Mouse (Mus musculus): Measurements from ENCODE around the gene Serpina1e. TPM values are rescaled to one million over a fixed set of nuclear protein-coding genes. Genes with fewer than 3 reads are reported as not detected.

Serpina1e gene
- polyA plus RNA-seq, 1 experiment from 2014 or later = 639 TPM

DNA sequence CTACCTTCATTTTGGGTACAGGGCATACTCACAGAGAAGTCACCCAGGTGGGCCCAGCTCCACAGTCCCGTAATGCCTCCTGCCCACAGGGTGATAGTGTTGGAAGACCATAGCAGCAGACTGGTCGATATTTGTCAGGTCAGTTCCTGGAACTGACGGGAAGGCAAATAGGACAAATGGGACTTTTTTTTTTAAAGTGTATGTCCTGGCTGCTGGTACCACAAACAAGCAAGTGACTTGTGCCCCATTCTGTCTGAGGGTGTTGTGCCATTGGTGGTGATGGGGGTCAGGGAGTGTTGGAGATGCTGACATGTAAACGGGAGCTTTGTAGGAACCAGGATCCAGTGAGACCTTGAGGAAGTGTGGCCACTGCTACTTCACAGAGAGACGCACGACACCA lies 31.1 kb upstream of the Serpina1e start, which contains the start of gene Serpina11:
TSS of gene Serpina11 (minus strand) at position 101 of the 400 bp plus-strand sequence.
- H3K27ac ChIP-seq (ENCODE audit: low read length) = peak within 1 kb of the TSS; percentile 83
- H3K4me3 ChIP-seq (ENCODE audit: low read depth, low read length) = no peak within 1 kb of the TSS
- 61% methylated on average over 6 of the region's 6 CpGs for WGBS (ENCODE audit: insufficient replicate concordance)
- peak within 1 kb of the TSS; percentile 27 for H3K4me2 ChIP-seq (ENCODE audit: low read depth, low read length)
- H3K9me3 ChIP-seq (replicated peaks; ENCODE audit: control insufficient read depth, low read length) = no peaks in the 10 kb centered on the region
- no peaks in the 10 kb centered on the region for H3K36me3 ChIP-seq (ENCODE audit: control insufficient read depth, insufficient read depth)
- H3K4me1 ChIP-seq (ENCODE audit: control insufficient read depth, low read depth, low read length) = peaks cover 4% of the 10 kb centered on the region; the same call in 1 of the 2 replicates
- no peak within 1 kb of the TSS for H3K9ac ChIP-seq (ENCODE audit: low read depth, low read length)
- H3K27me3 ChIP-seq (ENCODE audit: control insufficient read depth, insufficient read depth, low read depth, low read length) = no peaks in the 10 kb centered on the region
- ATAC-seq (ENCODE audit: low read depth) = 0 out of 2 replicates have a peak, but pooled peaks have one; percentile 17

GRCm38 (mm10) chr12:103989514-103989767 lies 30.7 kb upstream of the Serpina1e start:
- no peak overlapping the region for H3K9ac ChIP-seq (ENCODE audit: low read depth, low read length)
- peaks cover 4% of the 10 kb centered on the region; the same call in 1 of the 2 replicates for H3K4me1 ChIP-seq (ENCODE audit: control insufficient read depth, low read depth, low read length)
- no peak overlapping the region for H3K4me3 ChIP-seq (ENCODE audit: low read depth, low read length)
- H3K27me3 ChIP-seq (ENCODE audit: control insufficient read depth, insufficient read depth, low read depth, low read length) = no peaks in the 10 kb centered on the region
- peak overlapping the region; percentile 83 for H3K27ac ChIP-seq (ENCODE audit: low read length)
- no peaks in the 10 kb centered on the region for H3K36me3 ChIP-seq (ENCODE audit: control insufficient read depth, insufficient read depth)
- no peaks in the 10 kb centered on the region for H3K9me3 ChIP-seq (replicated peaks; ENCODE audit: control insufficient read depth, low read length)
- H3K4me2 ChIP-seq (ENCODE audit: low read depth, low read length) = peak overlapping the region; percentile 27
- 60% methylated on average over 2 of the region's 2 CpGs for WGBS (ENCODE audit: insufficient replicate concordance)
- ATAC-seq (ENCODE audit: low read depth) = no peak

GRCm38 (mm10) chr12:103988754-103989513 lies 30.2 kb upstream of the Serpina1e start:
- WGBS (ENCODE audit: insufficient replicate concordance) = 30% methylated on average over 14 of the region's 14 CpGs
- no peak overlapping the region for H3K4me3 ChIP-seq (ENCODE audit: low read depth, low read length)
- H3K9ac ChIP-seq (ENCODE audit: low read depth, low read length) = no peak overlapping the region
- H3K4me2 ChIP-seq (ENCODE audit: low read depth, low read length) = peak overlapping the region; percentile 27
- peak; percentile 82 for ATAC-seq (ENCODE audit: low read depth)
- H3K9me3 ChIP-seq (replicated peaks; ENCODE audit: control insufficient read depth, low read length) = no peaks in the 10 kb centered on the region
- no peaks in the 10 kb centered on the region for H3K36me3 ChIP-seq (ENCODE audit: control insufficient read depth, insufficient read depth)
- peaks cover 4% of the 10 kb centered on the region; the same call in 1 of the 2 replicates for H3K4me1 ChIP-seq (ENCODE audit: control insufficient read depth, low read depth, low read length)
- peak overlapping the region; percentile 83 for H3K27ac ChIP-seq (ENCODE audit: low read length)
- H3K27me3 ChIP-seq (ENCODE audit: control insufficient read depth, insufficient read depth, low read depth, low read length) = no peaks in the 10 kb centered on the region

DNA sequence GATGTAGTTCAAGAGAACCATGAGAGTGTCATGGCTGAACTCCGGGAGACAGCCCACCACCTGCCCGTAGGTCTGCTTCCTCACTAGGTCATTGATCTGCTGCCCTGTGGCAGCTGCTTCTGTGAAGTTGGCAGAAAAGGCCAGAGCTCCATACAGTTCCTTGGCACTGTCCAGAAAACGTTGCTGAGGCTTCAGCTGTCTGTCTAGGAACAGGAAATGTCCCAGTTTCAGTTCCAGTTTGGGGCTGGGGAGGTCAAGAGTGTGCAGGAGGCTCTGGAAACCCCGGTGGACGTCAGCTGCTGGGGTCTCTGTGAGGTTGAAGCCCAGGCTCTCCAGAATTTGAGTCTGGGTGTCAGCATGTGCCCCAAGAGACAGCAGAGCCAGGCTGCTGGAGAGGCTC lies 27.1 kb upstream of the Serpina1e start:
- Histone ChIP-seq H3K36me3 (ENCODE audit: control insufficient read depth, insufficient read depth) (no peaks in the 10 kb centered on the region), H3K27me3 (ENCODE audit: control insufficient read depth, insufficient read depth, low read depth, low read length) (no peaks in the 10 kb centered on the region), H3K27ac (ENCODE audit: low read length) (no peak overlapping the region), H3K9ac (ENCODE audit: low read depth, low read length) (no peak overlapping the region), H3K4me2 (ENCODE audit: low read depth, low read length) (no peak overlapping the region), H3K9me3 (replicated peaks; ENCODE audit: control insufficient read depth, low read length) (no peaks in the 10 kb centered on the region), H3K4me3 (ENCODE audit: low read depth, low read length) (no peak overlapping the region), H3K4me1 (ENCODE audit: control insufficient read depth, low read depth, low read length) (peaks cover 4% of the 10 kb centered on the region; the same call in 1 of the 2 replicates)
- ATAC-seq (ENCODE audit: low read depth) = no peak
- WGBS (ENCODE audit: insufficient replicate concordance) = 32% methylated on average over 5 of the region's 5 CpGs

GRCm38 (mm10) chr12:103984935-103985334 lies 26.2 kb upstream of the Serpina1e start:
- no peaks in the 10 kb centered on the region for H3K27me3 ChIP-seq (ENCODE audit: control insufficient read depth, insufficient read depth, low read depth, low read length)
- H3K9me3 ChIP-seq (replicated peaks; ENCODE audit: control insufficient read depth, low read length) = no peaks in the 10 kb centered on the region
- ATAC-seq (ENCODE audit: low read depth) = no peak
- 49% methylated on average over 4 of the region's 4 CpGs for WGBS (ENCODE audit: insufficient replicate concordance)
- H3K27ac ChIP-seq (ENCODE audit: low read length) = no peak overlapping the region
- no peak overlapping the region for H3K9ac ChIP-seq (ENCODE audit: low read depth, low read length)
- H3K4me3 ChIP-seq (ENCODE audit: low read depth, low read length) = no peak overlapping the region
- H3K4me1 ChIP-seq (ENCODE audit: control insufficient read depth, low read depth, low read length) = peaks cover 4% of the 10 kb centered on the region; the same call in 1 of the 2 replicates
- H3K4me2 ChIP-seq (ENCODE audit: low read depth, low read length) = no peak overlapping the region
- no peaks in the 10 kb centered on the region for H3K36me3 ChIP-seq (ENCODE audit: control insufficient read depth, insufficient read depth)

- Histone ChIP-seq H3K27me3 (ENCODE audit: control insufficient read depth, insufficient read depth, low read depth, low read length) (no peaks in the 10 kb centered on the region), H3K4me3 (ENCODE audit: low read depth, low read length) (no peak overlapping the region)
These were observed 23.0 kb upstream of the Serpina1e start for GRCm38 (mm10) chr12:103981646-103982360.

DNA sequence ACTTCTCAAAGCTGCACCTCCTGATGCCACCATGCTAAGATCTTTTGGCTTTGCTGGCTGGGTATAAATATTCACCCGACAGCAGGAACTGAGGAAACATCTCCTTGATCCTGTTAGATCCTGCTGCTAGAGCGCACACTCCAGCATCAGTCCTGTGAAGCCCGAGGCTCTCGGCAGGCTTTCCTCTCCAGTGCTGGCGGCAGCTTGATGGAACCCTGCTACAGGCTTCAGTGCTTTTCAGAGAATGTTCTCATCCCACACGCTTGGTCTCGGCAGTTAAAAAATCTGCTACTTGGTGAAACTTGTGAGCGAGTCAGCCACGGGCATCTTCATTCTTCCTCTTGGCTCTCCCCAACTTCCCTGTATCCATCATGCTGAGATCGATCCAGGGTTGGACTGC lies 19.5 kb upstream of the Serpina1e start:
- no peak for ATAC-seq (ENCODE audit: low read depth)
- H3K4me3 ChIP-seq (ENCODE audit: low read depth, low read length) = no peak overlapping the region
- no peaks in the 10 kb centered on the region for H3K4me1 ChIP-seq (ENCODE audit: control insufficient read depth, low read depth, low read length)
- WGBS (ENCODE audit: insufficient replicate concordance) = 70% methylated on average over 10 of the region's 10 CpGs
- H3K27ac ChIP-seq (ENCODE audit: low read length) = no peak overlapping the region
- H3K36me3 ChIP-seq (ENCODE audit: control insufficient read depth, insufficient read depth) = no peaks in the 10 kb centered on the region
- no peaks in the 10 kb centered on the region for H3K27me3 ChIP-seq (ENCODE audit: control insufficient read depth, insufficient read depth, low read depth, low read length)
- no peak overlapping the region for H3K9ac ChIP-seq (ENCODE audit: low read depth, low read length)
- H3K4me2 ChIP-seq (ENCODE audit: low read depth, low read length) = no peak overlapping the region
- H3K9me3 ChIP-seq (replicated peaks; ENCODE audit: control insufficient read depth, low read length) = no peaks in the 10 kb centered on the region

More at GRCm38 (mm10) chr12:103981646-103982360, 23.0 kb upstream of the Serpina1e start:
- ATAC-seq (ENCODE audit: low read depth) = no peak
- H3K4me1 ChIP-seq (ENCODE audit: control insufficient read depth, low read depth, low read length) = no peaks in the 10 kb centered on the region
- no peaks in the 10 kb centered on the region for H3K36me3 ChIP-seq (ENCODE audit: control insufficient read depth, insufficient read depth)
- H3K4me2 ChIP-seq (ENCODE audit: low read depth, low read length) = no peak overlapping the region
- H3K9me3 ChIP-seq (replicated peaks; ENCODE audit: control insufficient read depth, low read length) = no peaks in the 10 kb centered on the region
- no peak overlapping the region for H3K27ac ChIP-seq (ENCODE audit: low read length)
- H3K9ac ChIP-seq (ENCODE audit: low read depth, low read length) = no peak overlapping the region
- 57% methylated on average over 7 of the region's 7 CpGs for WGBS (ENCODE audit: insufficient replicate concordance)

- no peak for ATAC-seq (ENCODE audit: low read depth)
- Histone ChIP-seq H3K27me3 (ENCODE audit: control insufficient read depth, insufficient read depth, low read depth, low read length) (no peaks in the 10 kb centered on the region), H3K27ac (ENCODE audit: low read length) (no peak overlapping the region), H3K4me1 (ENCODE audit: control insufficient read depth, low read depth, low read length) (no peaks in the 10 kb centered on the region), H3K4me2 (ENCODE audit: low read depth, low read length) (no peak overlapping the region), H3K9ac (ENCODE audit: low read depth, low read length) (no peak overlapping the region), H3K9me3 (replicated peaks; ENCODE audit: control insufficient read depth, low read length) (no peaks in the 10 kb centered on the region), H3K4me3 (ENCODE audit: low read depth, low read length) (no peak overlapping the region), H3K36me3 (ENCODE audit: control insufficient read depth, insufficient read depth) (no peaks in the 10 kb centered on the region)
- 26% methylated on average over 5 of the region's 5 CpGs for WGBS (ENCODE audit: insufficient replicate concordance)
These were observed 19.1 kb upstream of the Serpina1e start for GRCm38 (mm10) chr12:103977846-103978245.

DNA sequence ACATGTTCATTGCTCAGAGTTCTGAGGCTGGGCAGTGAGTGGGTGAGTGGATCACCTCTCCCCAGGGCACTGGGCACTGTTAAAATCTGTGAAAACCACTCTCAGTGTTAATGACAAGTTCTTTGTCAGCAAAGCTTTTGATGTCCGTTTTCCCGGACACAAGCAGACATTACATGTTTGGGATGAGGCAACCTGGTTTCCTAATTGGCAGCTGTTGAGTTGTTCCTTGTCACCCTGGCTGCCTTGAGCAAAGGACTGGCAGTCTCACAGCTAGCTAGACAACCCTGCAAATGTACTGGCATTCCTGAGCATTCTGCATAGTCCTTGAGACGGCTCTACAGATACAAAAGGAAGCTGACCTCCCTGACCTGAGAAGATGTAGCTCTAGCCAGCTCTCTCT lies 18.3 kb upstream of the Serpina1e start:
- Histone ChIP-seq H3K36me3 (ENCODE audit: control insufficient read depth, insufficient read depth) (no peaks in the 10 kb centered on the region), H3K4me1 (ENCODE audit: control insufficient read depth, low read depth, low read length) (no peaks in the 10 kb centered on the region), H3K9ac (ENCODE audit: low read depth, low read length) (no peak overlapping the region), H3K4me3 (ENCODE audit: low read depth, low read length) (no peak overlapping the region), H3K27ac (ENCODE audit: low read length) (no peak overlapping the region), H3K27me3 (ENCODE audit: control insufficient read depth, insufficient read depth, low read depth, low read length) (no peaks in the 10 kb centered on the region), H3K4me2 (ENCODE audit: low read depth, low read length) (no peak overlapping the region), H3K9me3 (replicated peaks; ENCODE audit: control insufficient read depth, low read length) (no peaks in the 10 kb centered on the region)
- ATAC-seq (ENCODE audit: low read depth) = no peak
- WGBS (ENCODE audit: insufficient replicate concordance) = 74% methylated on average over 3 of the region's 3 CpGs

All from liver, embryonic 16.5 days (tissue).